Mouse (Mus musculus): ENCODE results near the gene Dstyk. TPM values are rescaled to one million over a fixed set of nuclear protein-coding genes. Genes with fewer than 3 reads are reported as not detected.
"Not testable (repeated sequence)": the region's sequence is repeated elsewhere in the genome, so short reads cannot be mapped to it uniquely, and the experiment has no call there.

The Dstyk gene
- polyA plus RNA-seq, 1 experiment, result 2.5 TPM

DNA sequence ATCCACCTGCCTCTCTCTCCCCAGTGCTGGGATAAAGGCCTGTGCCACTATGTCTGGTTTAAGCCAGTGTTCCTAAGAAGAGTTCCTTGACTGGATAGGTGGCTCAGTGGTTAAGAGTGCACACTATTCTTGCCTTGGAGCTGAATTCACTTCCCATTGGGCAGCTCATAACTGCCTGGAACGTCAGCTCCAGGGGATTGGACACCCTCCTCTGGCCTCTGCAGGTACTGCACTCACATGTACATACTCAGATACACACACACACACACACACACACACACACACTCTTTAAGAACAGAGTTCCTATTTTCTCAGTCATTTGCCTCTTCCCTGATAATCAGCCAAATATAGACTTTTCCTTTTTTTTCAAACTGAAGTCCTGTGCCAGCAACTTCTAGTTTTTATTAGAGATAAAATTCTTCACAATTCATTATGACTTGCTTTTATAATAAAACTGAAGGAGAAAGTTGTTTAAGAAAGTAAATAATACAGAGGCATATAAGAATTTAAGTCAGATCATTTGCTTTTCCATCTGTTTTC lies 23.6 kb downstream of the Dstyk start:
- no peaks in the 10 kb centered on the region for H3K27me3 ChIP-seq (ENCODE audit: control insufficient read depth, insufficient read depth, low read length)
- H3K4me3 ChIP-seq (ENCODE audit: low read depth, low read length), result no peak overlapping the region
- 93% methylated on average over 1 of the region's 1 CpGs for WGBS
- peaks cover 5% of the 10 kb centered on the region for H3K36me3 ChIP-seq (ENCODE audit: control insufficient read depth, insufficient read depth, low read length)
- H3K27ac ChIP-seq (ENCODE audit: insufficient read depth, low read depth, low read length), result no peak overlapping the region
- no peaks in the 10 kb centered on the region for H3K4me1 ChIP-seq (ENCODE audit: control insufficient read depth, insufficient read depth, insufficient read length, low read length)
- TF ChIP-seq POLR2A (IDR thresholded peaks at IDR 0.05; ENCODE audit: low read depth, low read length), result no peak

DNA sequence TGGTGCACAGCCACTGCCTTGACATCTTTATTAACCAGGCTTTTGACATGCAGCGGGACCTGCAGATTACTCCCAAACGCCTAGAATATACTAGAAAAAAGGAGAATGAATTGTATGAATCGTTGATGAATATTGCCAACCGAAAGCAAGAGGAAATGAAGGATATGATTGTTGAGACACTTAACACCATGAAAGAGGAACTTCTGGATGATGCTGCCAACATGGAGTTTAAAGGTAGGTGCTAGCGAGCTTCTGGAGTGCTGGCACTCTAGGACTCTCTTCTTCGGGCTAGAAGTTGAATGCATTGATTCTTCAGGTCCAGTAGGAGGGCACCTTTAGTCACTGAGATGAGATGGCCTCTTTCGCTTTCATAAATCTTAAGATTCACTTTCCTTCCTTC lies 32.4 kb downstream of the Dstyk start:
- 87% methylated on average over 7 of the region's 7 CpGs for WGBS
- H3K36me3 ChIP-seq (ENCODE audit: control insufficient read depth, insufficient read depth, low read length), result peaks cover 14% of the 10 kb centered on the region
- H3K27me3 ChIP-seq (ENCODE audit: control insufficient read depth, insufficient read depth, low read length), result no peaks in the 10 kb centered on the region
- H3K4me3 ChIP-seq (ENCODE audit: low read depth, low read length), result no peak overlapping the region
- no peaks in the 10 kb centered on the region for H3K4me1 ChIP-seq (ENCODE audit: control insufficient read depth, insufficient read depth, insufficient read length, low read length)
- TF ChIP-seq CTCF (IDR thresholded peaks at IDR 0.05; ENCODE audit: extremely low read depth, insufficient read length, insufficient replicate concordance, low read depth, low read length) (no peak), POLR2A (IDR thresholded peaks at IDR 0.05; ENCODE audit: low read depth, low read length) (no peak)
- H3K27ac ChIP-seq (ENCODE audit: insufficient read depth, low read depth, low read length), result no peak overlapping the region

DNA sequence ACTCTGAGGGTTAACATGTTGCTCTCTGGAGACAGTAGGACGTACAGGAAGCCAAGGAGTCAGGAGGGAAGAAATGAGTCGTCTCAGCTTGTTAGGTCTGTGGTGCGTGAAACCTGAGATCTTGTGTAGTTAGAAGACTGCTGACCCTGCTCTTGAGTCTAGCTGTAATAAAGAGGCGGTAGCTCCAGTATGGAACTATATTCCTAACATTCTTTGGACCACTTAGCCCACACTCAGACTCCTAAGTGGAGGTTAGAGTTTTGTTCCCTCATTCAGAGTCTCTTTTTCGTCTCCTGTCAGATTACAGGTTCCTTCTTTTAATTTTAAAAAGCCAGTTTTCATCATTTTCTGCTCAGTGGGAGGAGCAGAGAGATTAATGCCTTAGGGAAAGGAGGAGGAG lies 47.3 kb downstream of the Dstyk start:
- Histone ChIP-seq H3K4me3 (ENCODE audit: low read depth, low read length) (no peak overlapping the region), H3K27me3 (ENCODE audit: control insufficient read depth, insufficient read depth, low read length) (no peaks in the 10 kb centered on the region), H3K36me3 (ENCODE audit: control insufficient read depth, insufficient read depth, low read length) (peaks cover 18% of the 10 kb centered on the region), H3K27ac (ENCODE audit: insufficient read depth, low read depth, low read length) (no peak overlapping the region), H3K4me1 (ENCODE audit: control insufficient read depth, insufficient read depth, insufficient read length, low read length) (no peaks in the 10 kb centered on the region)
- TF ChIP-seq CTCF (IDR thresholded peaks at IDR 0.05; ENCODE audit: extremely low read depth, insufficient read length, insufficient replicate concordance, low read depth, low read length) (no peak), POLR2A (IDR thresholded peaks at IDR 0.05; ENCODE audit: low read depth, low read length) (no peak)
- WGBS, result 74% methylated on average over 5 of the region's 5 CpGs

DNA sequence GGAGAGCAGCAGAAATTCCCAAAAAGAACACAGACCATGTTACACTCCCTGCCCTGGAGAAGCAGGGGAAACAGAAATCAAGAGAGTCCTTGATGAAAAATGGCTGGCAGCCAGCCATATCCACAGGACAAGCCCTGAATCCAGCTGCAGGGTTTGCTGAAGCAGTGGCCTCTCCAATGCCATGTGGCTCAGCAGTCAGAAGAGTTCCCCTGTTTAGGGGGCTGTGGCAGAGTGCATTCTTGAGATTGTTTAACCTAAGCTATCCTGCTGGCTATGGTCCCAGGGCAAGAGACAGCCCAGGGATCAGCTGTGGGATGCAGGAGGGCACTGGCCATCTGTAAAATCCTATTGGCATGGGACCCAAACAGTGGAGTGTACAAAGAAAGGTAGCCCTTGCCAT lies 51.6 kb downstream of the Dstyk start:
- H3K27ac ChIP-seq (ENCODE audit: insufficient read depth, low read depth, low read length), result no peak overlapping the region
- H3K36me3 ChIP-seq (ENCODE audit: control insufficient read depth, insufficient read depth, low read length), result peaks cover 9% of the 10 kb centered on the region
- H3K4me3 ChIP-seq (ENCODE audit: low read depth, low read length), result no peak overlapping the region
- no peaks in the 10 kb centered on the region for H3K27me3 ChIP-seq (ENCODE audit: control insufficient read depth, insufficient read depth, low read length)
- no peaks in the 10 kb centered on the region for H3K4me1 ChIP-seq (ENCODE audit: control insufficient read depth, insufficient read depth, insufficient read length, low read length)
- no peak for TF ChIP-seq CTCF (IDR thresholded peaks at IDR 0.05; ENCODE audit: extremely low read depth, insufficient read length, insufficient replicate concordance, low read depth, low read length)
- TF ChIP-seq POLR2A (IDR thresholded peaks at IDR 0.05; ENCODE audit: low read depth, low read length), result no peak

DNA sequence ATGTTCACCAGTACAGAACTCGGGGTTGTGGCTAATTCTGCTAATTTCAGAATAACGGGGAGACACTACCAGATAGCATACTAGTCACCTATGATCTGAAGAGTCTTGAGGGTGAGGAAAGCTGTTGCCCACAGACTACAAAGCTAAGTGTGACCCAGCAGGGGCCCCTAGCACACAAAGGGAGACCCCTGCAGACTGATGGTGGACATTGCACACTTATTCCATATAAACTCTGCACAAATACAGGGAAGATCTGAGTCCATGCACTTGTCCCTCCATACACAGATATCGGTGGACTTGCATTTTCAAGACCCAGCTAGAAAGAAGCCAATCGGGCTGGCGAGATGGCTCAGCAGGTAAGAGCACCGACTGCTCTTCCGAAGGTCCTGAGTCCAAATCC lies 52.2 kb downstream of the Dstyk start:
- Histone ChIP-seq H3K27me3 (ENCODE audit: control insufficient read depth, insufficient read depth, low read length) (no peaks in the 10 kb centered on the region), H3K36me3 (ENCODE audit: control insufficient read depth, insufficient read depth, low read length) (peaks cover 6% of the 10 kb centered on the region), H3K27ac (ENCODE audit: insufficient read depth, low read depth, low read length) (no peak overlapping the region), H3K4me1 (ENCODE audit: control insufficient read depth, insufficient read depth, insufficient read length, low read length) (no peaks in the 10 kb centered on the region), H3K4me3 (ENCODE audit: low read depth, low read length) (no peak overlapping the region)
- TF ChIP-seq POLR2A (IDR thresholded peaks at IDR 0.05; ENCODE audit: low read depth, low read length) (no peak), CTCF (IDR thresholded peaks at IDR 0.05; ENCODE audit: extremely low read depth, insufficient read length, insufficient replicate concordance, low read depth, low read length) (no peak)
- WGBS, result 92% methylated on average over 7 of the region's 7 CpGs

DNA sequence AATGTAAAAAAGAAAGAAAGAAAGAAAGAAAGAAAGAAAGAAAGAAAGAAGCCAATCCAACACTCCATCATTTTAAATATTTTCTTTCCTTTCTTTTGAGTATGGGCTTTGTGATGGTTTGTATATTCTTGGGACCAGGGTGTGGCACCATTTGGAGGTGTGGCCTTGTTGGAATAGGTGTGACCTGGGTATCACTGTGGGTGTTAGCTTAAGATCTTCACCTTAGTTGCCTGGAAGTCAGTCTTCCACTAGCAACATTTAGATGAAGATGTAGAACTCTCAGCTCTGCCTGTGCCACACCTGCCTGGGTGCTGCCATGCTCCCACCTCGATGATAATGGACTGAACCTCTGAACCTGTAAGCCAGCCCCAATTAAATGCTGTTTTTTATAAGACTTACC lies 52.7 kb downstream of the Dstyk start:
- not testable (repeated sequence) for H3K27ac ChIP-seq (ENCODE audit: insufficient read depth, low read depth, low read length)
- 61% methylated on average over 1 of the region's 1 CpGs for WGBS

DNA sequence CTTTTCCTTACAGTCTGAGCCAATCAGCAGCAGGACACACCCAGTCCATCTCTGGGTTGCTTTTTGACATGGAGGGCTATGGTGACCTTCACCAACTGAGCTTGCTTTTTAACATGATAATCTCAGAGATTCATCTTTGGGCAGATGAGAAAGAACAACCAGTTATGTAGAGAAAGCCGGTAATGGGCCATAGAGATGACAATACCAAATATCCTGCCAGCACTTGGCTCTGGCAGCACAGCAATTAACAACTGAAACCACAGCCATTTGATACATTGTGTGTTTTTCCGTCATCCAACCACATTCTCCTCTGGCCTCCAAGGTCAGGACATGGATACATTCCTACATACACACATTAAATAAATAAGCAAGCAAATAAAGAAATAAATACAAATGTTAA lies 53.7 kb downstream of the Dstyk start:
- no peak overlapping the region for H3K27ac ChIP-seq (ENCODE audit: insufficient read depth, low read depth, low read length)
- no peak overlapping the region for H3K4me3 ChIP-seq (ENCODE audit: low read depth, low read length)
- peaks cover 4% of the 10 kb centered on the region; the same call in 1 of the 2 replicates for H3K36me3 ChIP-seq (ENCODE audit: control insufficient read depth, insufficient read depth, low read length)
- no peaks in the 10 kb centered on the region for H3K4me1 ChIP-seq (ENCODE audit: control insufficient read depth, insufficient read depth, insufficient read length, low read length)
- H3K27me3 ChIP-seq (ENCODE audit: control insufficient read depth, insufficient read depth, low read length), result no peaks in the 10 kb centered on the region
- WGBS, result 90% methylated on average over 2 of the region's 2 CpGs
- no peak for TF ChIP-seq CTCF (IDR thresholded peaks at IDR 0.05; ENCODE audit: extremely low read depth, insufficient read length, insufficient replicate concordance, low read depth, low read length)
- TF ChIP-seq POLR2A (IDR thresholded peaks at IDR 0.05; ENCODE audit: low read depth, low read length), result no peak

More for the DNA sequence above, 52.7 kb downstream of the Dstyk start:
- H3K4me3 ChIP-seq (ENCODE audit: low read depth, low read length); H3K36me3 ChIP-seq (ENCODE audit: control insufficient read depth, insufficient read depth, low read length); H3K27me3 ChIP-seq (ENCODE audit: control insufficient read depth, insufficient read depth, low read length); H3K4me1 ChIP-seq (ENCODE audit: control insufficient read depth, insufficient read depth, insufficient read length, low read length): not testable (repeated sequence)

DNA sequence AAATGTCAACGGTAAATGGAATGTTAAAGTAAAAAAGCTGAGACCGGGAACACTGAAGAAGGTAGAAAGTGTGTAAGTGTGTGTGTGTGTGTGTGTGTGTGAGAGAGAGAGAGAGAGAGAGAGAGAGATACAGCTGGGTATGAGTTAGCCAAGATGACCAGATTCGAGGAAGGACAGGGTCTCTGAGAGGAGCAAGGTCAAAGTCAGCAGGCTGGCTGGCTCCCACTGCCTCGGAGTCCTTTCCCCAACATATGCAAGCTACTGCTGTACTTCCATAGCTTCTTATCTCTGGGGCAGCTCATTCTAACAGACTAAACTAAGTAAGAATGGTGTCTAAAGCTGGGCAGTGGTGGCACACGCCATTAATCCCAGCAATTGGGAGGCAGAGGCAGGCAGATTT lies 54.1 kb downstream of the Dstyk start:
- Histone ChIP-seq H3K27me3 (ENCODE audit: control insufficient read depth, insufficient read depth, low read length) (no peaks in the 10 kb centered on the region), H3K27ac (ENCODE audit: insufficient read depth, low read depth, low read length) (no peak overlapping the region), H3K4me1 (ENCODE audit: control insufficient read depth, insufficient read depth, insufficient read length, low read length) (no peaks in the 10 kb centered on the region), H3K36me3 (ENCODE audit: control insufficient read depth, insufficient read depth, low read length) (peaks cover 4% of the 10 kb centered on the region; the same call in 1 of the 2 replicates), H3K4me3 (ENCODE audit: low read depth, low read length) (no peak overlapping the region)
- TF ChIP-seq POLR2A (IDR thresholded peaks at IDR 0.05; ENCODE audit: low read depth, low read length) (no peak), CTCF (IDR thresholded peaks at IDR 0.05; ENCODE audit: extremely low read depth, insufficient read length, insufficient replicate concordance, low read depth, low read length) (no peak)
- 85% methylated on average over 5 of the region's 5 CpGs for WGBS

Measured in small intestine, adult 2 months (tissue).